Mouse (Mus musculus): ENCODE measurements around the gene Smarca4.
A peak's percentile ranks its signal among the peaks of the same experiment; 100 is the strongest.
"Not testable (repeated sequence)": the region's sequence is repeated elsewhere in the genome, so short reads cannot be mapped to it uniquely, and the experiment has no call there.

Gene Smarca4

DNA sequence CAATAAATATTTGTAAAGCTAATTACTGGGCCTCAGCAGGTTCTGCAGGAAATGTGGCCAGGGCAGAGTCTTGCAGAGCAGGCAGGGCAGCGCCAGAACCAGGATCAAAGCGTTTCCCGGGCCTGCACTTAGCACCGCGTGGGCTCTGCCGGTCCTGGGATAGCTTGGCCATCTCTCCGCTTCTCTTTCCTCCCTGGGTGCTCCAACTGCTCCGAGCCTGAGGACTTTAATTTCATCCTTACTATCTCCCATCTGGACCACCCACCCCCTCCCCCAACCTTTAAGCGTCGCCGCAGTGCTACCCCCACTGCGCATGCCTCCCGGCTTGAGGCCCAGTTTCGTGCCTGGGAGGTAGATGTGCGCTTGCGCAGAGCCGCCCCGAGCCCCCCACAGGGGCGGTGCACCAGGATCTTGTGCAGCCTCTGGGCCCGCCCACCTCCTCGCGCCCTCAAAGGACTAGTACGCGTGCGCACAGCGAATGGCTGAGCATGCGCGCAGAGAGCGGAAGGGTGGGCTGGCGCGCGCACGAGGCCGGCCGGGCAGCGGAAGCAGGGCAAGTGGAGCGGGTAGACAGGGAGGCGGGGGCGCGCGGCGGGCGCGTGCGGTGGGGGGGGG, at the start of gene Smarca4:
Gene Smarca4, plus strand, starts transcription at position 553 of the 615 bp plus-strand sequence.
- DNase-seq = peak; percentile 100

DNA sequence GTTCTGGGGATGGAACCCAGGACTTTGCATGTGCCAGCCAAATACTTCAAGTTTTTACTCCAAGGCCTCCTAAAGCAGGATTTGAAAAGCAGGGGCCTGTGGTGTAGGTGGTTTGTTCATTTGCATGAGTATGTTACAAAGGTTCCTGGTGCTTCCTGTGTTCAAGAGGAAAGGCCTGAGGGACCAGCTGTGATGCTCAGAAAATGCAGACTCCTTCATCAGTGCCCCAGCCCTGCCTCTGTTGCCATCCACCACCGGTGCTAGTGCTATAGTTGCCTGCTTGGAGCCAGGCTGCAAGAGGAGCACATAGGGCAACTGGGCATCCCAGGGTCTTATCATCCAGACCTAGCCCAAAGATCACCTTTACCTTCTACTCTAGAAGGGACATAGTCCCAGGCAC, 49.4 kb upstream of the Smarca4 start:
- DNase-seq = no peak

DNA sequence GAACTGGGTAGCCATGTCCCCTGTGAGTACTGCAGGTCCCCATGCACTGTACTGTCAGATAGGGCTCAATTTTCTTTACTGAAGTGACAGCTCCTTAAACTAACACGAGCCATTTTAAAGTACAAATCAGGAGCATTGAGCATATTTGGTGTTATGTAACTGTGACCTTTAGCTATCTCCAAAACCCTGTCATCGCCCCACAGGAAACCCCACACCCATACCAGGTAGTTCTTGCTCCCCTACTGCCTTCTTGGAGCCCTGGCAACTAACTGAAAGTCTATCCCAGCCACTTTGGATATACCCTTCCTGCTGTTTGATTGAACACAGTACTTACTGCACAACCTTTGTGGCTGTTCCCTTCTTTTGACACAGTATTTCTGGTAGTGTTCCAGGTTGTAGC, 48.9 kb upstream of the Smarca4 start:
- DNase-seq = no peak

DNA sequence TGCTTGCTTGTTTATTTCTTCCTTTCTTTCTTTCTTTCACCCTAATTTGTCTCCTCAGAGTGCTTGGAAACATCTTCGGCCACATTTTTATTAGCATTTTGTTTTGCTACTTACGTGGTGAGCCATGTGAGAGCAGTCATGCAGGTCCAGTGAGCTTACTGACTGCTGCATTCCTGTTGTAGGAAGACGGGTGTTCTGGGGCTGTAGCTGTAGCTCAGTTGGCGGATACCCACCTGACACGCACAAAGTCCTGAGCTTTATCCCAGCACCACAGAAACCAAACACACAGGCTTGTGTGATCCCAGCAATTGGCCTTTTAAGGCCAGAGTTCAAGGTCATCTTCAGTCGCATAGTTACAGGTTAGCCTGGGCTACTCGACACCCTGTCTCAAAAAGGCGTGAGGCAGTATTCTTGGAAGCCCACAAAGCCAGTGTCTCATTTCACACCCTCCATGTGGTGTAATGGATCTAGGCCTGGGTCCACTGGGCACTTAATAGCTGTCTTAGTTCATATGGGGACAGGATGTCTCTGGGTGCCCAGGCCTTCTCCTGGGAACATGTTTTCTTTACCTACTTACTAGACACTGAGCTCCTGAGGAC, 47.2 kb upstream of the Smarca4 start:
- no peak for DNase-seq

DNA sequence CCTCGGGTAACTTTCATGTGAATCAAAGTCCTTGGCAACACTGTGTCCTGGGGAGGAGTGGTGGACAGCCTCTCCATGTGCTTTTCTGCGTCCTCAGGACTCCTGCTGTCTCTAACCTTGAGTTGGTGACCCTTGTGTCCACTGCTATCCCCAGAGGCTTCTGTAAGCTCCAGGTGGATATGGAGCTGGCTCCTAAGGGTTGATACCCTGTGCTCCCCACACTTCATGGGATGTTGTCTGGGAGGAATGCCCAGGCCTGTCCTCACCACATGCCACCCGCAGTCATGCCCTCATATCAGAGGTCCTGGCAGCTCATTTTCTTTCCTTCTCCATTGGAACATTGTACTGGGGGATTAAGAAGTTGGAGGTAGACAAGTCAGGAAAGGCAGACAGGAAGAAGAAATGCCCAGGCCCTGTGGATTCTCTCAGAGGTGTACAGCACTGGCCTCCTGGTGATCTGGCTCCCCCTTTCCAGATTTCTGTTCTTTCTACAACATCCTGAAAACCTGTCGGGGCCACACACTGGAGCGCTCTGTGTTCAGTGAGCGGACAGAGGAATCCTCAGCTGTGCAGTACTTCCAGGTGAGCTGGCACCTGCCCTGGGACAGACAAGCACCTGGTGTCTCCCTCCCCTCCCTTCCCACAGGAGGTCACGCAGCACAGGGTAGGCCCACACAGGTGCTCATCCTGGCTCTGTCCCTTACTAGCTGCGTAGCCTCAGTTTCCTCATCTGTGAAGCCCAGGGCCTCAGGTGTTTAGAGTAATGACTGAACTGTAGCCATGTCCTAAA, 41.8 kb upstream of the Smarca4 start:
- DNase-seq = no peak

DNA sequence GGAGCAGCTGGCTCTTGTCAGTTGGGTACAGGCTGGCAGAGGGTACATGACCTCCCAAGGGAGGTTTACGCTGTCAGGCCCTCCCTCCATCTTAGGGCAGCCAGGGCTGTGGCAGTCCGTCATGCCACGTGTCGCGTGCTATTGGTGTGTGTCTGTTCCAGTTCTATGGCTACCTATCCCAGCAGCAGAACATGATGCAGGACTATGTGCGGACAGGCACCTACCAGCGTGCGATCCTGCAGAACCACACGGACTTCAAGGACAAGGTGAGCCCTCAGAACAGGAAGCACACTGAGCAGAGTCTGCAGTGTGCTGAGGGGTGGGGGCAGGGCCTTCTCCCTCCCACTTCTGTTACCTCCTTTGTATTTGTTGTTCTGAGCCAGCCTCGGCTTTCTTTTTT, 40.7 kb upstream of the Smarca4 start:
- no peak for DNase-seq

DNA sequence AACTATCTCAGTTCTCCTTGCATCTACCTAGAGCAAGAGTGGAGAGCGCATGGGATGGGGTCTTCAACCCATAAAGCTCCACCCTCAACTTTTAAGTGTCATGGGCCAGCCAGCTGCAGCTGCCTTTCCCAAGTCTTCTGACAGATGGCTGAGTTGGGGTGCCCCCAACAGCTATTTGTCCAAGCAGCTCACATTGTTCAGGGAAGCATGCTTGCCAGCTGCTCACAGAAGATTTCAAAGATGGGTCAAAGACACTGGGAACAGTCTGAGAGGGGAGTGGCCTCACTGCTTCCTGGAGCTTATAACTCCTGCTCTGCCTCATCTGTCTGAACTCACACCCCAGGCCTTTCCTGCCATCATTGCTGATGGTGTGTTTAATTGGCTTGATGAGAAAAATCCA, 39.7 kb upstream of the Smarca4 start:
- DNase-seq = no peak

DNA sequence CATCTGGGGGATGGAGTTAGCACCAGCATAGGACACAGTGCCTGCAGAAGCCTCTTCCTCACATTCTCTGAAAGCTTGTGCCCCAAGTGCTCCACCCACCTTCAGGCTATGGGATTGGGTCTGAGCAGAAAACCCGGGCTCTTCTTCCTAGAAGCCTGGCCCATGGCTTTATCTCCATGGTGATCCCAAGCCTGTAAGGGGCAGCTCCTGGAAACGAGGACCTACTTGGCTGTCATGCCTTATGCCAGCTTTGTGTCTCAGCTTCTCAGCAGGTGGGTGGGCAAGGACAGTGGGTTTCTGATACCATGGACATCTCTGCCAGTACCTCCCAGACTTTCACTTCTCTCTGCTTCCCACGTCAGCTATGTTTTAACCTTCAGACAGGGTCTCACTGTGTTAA, 37.7 kb upstream of the Smarca4 start:
- DNase-seq = no peak

DNA sequence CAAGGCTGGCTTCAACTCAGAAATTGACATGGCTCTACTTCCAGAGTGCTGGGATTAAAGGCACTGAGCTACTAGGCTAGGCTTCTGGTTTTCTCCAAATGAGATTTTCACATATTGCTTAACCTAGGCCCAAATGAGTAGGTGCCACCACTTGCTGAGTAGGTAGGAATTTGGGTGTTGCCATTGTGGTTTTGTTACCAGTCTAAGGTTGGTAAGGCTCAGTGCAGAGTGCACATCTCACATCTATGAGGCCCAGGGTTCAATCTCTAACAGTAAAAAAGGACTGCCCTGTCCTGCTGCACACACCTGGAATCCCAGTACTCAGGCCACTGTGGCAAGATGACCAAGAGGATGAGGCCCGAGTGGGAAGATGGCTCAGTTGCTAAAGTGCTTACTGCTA, 30.6 kb upstream of the Smarca4 start:
- no peak for DNase-seq

DNA sequence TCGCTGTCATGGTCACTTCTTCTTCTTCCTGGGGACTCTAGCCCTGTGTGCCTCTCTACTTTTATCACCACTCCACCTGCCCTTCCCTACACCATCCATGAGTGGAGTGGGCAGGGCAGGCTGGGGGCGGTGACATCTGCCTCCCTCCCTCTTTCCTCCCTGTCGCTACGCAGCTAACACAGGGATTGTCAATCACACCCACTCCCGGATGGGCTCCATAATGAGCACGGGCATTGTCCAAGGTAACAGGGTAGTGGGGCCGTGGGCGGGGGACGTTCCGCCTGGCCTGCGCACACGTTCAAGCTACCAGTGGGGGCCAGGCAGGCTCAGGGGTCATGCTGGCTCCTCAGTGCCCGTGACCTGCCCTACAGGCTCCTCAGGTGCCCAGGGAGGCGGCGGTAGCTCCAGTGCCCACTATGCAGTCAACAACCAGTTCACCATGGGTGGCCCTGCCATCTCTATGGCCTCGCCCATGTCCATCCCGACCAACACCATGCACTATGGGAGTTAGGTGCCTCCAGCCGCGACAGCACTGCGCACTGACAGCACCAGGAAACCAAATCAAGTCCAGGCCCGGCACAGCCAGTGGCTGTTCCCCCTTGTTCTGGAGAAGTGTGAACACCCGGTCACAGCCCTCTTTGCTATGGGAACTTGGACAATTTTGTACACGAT, 28.2 kb upstream of the Smarca4 start:
- no peak for DNase-seq

DNA sequence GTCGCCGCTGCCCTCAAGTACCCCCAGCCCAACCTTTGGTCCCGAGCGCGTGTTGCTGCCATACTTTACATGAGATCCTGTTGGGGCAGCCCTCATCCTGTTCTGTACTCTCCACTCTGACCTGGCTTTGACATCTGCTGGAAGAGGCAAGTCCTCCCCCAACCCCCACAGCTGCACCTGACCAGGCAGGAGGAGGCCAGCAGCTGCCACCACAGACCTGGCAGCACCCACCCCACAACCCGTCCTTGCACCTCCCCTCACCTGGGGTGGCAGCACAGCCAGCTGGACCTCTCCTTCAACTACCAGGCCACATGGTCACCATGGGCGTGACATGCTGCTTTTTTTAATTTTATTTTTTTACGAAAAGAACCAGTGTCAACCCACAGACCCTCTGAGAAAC, 27.6 kb upstream of the Smarca4 start:
- no peak for DNase-seq

DNA sequence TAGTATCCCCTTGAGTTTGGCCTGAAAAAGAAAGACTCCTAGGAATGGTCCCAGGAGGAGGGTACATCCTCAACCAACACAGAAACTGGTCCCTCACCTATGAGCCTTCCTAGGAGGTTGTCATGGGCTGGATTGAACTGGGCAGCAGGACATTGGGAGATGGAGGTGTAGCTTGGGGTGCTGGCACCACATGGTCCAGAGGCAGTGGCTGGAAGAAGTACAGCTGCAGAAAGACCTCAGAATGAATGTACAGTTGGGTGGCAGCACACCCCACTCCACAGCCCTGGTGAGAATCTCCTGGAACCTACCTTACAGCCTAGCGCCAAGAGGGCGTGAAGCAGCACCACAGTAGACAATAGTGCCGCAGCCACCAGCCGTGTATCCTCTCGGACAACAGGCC, 26.4 kb upstream of the Smarca4 start:
- DNase-seq = no peak

DNA sequence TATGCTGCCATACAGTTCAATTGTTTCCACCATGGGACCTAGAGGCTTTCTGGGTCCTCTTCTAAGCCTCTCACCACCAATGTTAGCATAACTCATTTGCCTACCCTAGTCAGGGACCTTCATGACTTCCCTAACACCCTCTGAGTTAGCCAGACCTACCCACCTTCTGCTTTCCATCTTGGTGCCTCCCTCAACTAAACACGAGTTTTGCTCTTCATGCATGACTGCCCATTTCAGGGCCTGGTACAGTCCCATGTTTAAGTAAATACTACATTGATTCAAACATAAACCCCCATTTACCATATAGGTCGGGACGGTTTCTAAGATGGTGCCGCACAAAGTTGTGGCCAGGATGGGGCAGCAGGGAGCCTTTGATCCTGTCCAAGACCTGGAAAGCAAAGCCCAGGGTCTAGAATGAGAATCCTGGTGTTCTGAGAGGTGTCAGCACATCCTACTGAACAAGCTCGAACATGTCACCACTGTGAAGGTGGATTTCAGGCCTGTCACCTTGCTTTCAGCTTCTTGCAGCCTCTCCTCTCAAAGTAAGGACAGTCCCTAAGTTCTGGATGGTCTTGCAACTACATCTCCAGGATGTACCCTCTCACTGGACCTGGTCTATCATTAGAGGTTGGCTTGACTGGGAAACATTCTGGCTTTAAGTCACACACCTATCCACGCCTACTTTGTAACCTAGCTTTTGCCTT, 24.7 kb upstream of the Smarca4 start:
- DNase-seq = no peak

DNA sequence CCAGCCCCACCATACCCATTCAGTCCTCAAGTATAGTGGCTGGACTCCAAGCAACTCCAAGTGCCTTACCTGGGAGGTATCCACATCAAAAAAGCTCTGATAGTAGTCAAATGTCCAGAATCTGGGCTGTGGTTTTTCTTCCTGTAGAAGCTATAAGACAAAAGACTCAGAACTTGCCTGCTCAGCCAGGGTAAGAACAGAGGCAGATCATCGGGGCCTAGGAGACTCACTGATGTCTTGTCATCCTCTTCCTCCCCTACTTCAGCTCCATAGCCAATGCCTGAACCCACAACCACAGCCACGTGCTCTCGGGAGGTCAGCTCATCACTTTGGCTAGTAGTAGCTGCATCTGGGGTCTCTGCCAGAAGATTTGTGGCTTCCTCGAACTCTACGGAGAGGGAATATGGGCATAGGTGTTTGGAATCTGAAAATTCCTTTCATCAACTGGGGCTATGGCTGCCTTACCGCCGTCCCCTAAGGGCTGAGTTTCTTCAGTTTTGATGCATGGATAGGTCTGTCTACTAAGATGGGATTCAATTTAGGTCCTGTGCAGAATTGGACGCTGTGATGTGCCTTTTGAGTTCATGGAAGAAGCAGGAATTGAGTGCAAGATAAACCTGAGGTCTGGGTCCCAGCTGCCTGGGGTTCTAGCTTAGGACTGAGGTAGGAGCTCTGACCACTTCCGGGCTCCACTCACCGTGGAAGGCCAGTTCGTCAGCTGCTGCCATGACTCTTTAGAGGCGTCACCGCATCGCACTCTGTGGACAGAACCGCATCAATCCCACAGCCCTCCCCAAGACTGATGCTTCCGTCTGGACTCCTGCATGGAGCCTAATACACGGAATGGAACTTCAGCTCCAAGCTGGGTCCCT, 23.9 kb upstream of the Smarca4 start:
- DNase-seq = no peak

DNA sequence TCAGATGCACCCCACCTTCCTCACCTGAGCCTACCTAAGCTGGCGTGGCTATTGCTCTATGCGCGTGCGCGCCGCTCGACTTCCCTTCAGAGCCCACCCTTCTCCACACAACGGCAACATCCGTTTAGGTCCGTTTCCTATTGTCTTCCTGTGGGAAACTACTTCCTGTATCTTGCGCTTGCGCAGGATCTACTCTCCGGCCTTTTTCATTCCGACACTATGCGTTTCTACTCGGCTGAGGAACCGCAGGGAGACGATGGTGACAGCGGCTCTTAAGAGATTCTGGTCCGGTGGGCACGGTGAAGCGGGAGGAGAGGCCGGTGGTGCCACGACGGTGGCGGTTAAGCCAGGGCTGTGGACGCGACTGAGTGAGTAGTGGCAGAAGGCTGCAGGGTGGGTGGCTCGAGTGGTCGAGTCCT, 23.3 kb upstream of the Smarca4 start, which contains the start of the genes Timm29 and Yipf2:
Gene Timm29, plus strand, starts transcription at position 20 of the 419 bp plus-strand sequence.
Gene Yipf2, minus strand, starts transcription at position 126 of the 419 bp plus-strand sequence.
- peak; percentile 91 for DNase-seq

DNA sequence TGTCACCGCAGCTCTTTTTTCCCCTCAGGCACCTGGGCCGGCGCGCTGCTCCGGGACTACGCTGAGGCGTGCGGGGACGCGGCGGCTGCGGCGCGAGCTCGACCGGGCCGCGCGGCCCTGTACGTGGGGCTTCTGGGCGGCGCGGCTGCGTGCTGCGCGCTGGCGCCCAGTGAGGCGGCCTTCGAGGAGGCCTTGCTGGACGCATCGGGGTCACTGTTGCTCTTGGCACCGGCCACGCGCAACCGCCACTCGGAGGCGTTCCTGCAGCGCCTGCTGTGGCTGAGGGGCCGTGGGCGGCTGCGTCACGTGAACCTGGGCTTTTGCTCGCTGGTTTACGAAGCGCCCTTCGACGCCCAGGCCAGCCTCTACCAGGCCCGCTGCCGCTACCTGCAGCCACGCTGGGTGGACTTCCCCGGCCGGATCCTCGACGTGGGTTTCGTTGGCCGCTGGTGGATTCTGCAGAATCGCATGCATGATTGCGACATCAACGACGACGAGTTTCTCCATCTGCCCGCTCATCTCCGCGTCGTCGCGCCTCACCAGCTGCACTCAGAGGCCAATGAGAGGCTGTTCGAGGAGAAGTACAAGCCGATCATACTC, 22.7 kb upstream of the Smarca4 start:
- peak; percentile 47 for DNase-seq

DNA sequence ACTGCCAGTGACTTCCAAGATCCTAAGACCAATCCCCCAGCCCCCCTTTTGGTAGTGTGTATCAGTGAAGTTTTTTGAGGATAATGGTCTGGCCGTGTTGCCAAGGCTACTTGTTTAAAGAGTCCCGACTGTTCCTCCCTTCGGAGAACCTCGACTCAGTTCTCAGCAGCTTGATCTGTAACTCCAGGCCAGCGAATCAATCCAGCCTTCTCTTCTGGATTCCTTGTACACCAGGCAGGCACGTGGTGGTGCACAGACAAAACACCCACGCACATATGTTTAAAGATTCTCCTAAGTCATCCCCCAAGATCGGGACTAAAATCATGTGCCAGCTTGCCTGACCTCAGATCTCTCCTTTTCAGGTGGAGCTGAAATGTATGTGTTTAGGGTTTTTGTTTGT, 21.6 kb upstream of the Smarca4 start:
- not testable (repeated sequence) for DNase-seq

DNA sequence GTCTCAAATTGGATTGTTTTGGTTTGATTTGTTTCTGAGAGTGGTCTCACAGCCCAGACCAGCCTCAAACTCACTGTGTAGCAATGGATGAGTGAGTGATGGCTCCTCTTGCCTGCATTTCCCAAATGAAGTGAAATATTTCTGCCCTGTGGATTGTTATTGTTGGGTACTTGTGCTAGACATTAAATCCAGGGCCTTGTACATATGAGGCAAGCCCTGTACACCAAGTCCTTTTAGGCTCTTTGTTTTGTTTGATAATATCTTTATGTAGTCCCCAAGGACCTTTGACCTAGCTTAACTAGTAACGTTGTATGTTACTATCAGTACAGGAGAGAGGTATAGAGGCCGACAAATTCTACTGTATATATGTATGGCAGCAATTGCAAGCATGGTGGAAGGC, 21.1 kb upstream of the Smarca4 start:
- DNase-seq = no peak

DNA sequence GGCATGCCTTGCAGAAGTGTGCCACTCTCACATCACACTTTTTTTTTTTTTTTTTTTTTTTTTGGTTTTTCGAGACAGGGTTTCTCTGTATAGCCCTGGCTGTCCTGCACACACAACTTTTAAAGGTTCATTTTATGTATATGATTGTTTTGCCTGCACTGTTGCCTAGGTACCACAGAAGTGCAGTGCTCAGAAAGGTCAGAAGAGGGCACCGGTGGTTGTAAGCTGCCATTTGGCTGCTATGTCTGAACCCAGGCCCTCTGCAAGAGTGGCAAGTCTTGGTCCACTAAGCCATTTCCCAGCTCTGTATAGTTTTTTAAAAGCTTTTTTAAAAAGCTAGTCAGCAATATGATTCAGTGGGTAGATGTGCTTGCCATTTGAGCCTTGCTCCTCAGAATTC, 17.8 kb upstream of the Smarca4 start:
- peak; percentile 60 for DNase-seq

DNA sequence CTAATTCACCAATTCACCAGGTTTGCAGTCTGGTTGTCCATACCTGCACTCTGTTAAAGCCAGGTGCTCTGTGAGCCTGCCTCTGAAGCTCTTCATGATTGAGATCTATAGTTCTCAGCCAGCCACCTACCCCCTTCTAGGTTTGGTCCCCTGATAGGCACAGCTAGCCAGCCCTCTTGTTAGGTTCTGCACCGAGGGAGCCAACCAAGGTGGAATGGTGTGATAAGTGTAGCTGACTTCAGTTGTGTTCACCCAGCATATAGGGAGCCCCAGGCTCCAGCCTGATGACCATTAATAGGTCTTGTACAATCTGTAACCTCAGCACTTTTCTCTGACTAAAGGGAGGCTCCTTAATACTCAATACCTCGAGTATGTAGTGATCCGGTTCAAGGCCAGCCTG, 15.8 kb upstream of the Smarca4 start:
- no peak for DNase-seq

DNA sequence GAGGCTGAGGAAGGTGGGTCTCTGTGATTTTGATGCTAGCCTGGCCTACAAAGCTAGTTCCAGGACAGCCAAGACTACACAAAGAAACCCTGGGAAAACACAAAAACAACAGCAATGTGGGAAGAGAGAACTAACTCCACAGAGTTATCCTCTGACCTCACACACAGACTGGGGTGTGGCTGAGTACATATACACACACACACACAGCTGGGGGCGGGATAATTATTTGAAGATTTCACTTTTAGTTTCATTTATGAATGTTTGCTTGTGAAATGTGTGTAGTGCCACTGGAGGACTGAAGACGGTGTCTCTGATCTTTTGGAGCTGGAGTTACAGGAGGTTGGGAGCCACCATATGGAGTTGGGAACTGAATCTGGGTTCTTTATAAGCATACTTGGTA, 14.9 kb upstream of the Smarca4 start:
- no peak for DNase-seq

Measured in thymus, postnatal 25 days (tissue).